Mouse (Mus musculus) midbrain, embryonic 12.5 days (tissue): ENCODE measurements at regions not wholly inside any gene's neighbourhood (a gene's known extent, or its start where the extent isn't known, plus 50 kb on each side); places are given as distances from the start of the nearest gene placed in this dataset.

ENCODE experiments used
- ATAC-seq: fragments of 200-750 bp; cut with Nextera tagmentation; 2 replicates; pipeline ENCODE4 v1.8.0; 2017; ENCODE audit warnings: low read depth, moderate TSS enrichment, moderate library complexity; ENCODE audit not compliant: low FRiP score
- H3K27ac ChIP-seq: fragments of 300-500 bp; sonication (generic); replicated peaks from 2 replicates; pipeline ENCODE4 v1.5.1; 2016; ENCODE audit warnings: mild to moderate bottlenecking
- H3K27me3 ChIP-seq: fragments of 300-500 bp; sonication (generic); 2 replicates; pipeline ENCODE4 v1.6.1; 2016; ENCODE audit warnings: mild to moderate bottlenecking
- H3K36me3 ChIP-seq: fragments of 300-500 bp; sonication (generic); 2 replicates; pipeline ENCODE4 v1.6.1; 2016
- H3K4me1 ChIP-seq: fragments of 300-500 bp; sonication (generic); 2 replicates; pipeline ENCODE4 v1.6.1; 2016
- H3K4me2 ChIP-seq: fragments of 300-500 bp; sonication (generic); replicated peaks from 2 replicates; pipeline ENCODE4 v1.6.1; 2016; ENCODE audit warnings: mild to moderate bottlenecking, moderate library complexity
- H3K4me3 ChIP-seq: fragments of 300-500 bp; sonication (generic); 2 replicates; pipeline ENCODE4 v1.5.1; 2016; ENCODE audit warnings: mild to moderate bottlenecking
- H3K9ac ChIP-seq: fragments of 300-500 bp; sonication (generic); replicated peaks from 2 replicates; pipeline ENCODE4 v1.6.1; 2016; ENCODE audit warnings: mild to moderate bottlenecking, moderate library complexity
- H3K9me3 ChIP-seq: fragments of 300-500 bp; sonication (generic); 2 replicates; pipeline ENCODE4 v1.6.1; 2016; ENCODE audit warnings: mild to moderate bottlenecking
- WGBS: fragments of 180-500 bp; shearing (Covaris S2); methylation state at CpG from one replicate; pipeline ENCODE4 v1.1.7; 2016; 5-methylcytosine and 5-hydroxymethylcytosine counted together

DNA sequence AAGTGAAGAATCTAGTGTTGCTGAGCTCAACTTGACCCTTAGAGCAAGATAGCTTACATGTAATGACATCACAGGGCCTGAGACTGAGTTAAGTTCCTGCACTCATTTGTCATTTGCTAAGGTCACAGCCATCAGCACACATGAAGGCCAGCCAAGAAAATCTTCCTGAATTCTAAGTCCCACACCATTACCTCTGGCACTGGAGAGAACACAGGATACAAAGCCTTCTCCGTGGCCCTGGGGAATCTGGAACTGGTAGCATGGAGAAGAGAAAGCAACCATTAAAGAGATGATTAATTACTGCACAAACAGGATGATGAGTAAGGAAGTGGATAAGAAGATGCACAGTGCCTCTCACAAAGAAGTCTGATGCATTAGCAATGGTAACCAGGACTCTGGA, 232.0 kb downstream of the Wdr72 start:
- Histone ChIP-seq H3K4me1 (no peaks in the 10 kb centered on the region), H3K9ac (no peak overlapping the region), H3K9me3 (no peaks in the 10 kb centered on the region), H3K4me3 (no peak overlapping the region), H3K27ac (no peak overlapping the region), H3K27me3 (no peaks in the 10 kb centered on the region), H3K36me3 (no peaks in the 10 kb centered on the region), H3K4me2 (no peak overlapping the region)
- no peak for ATAC-seq
- WGBS = 81% methylated on average over 1 of the region's 1 CpGs

DNA sequence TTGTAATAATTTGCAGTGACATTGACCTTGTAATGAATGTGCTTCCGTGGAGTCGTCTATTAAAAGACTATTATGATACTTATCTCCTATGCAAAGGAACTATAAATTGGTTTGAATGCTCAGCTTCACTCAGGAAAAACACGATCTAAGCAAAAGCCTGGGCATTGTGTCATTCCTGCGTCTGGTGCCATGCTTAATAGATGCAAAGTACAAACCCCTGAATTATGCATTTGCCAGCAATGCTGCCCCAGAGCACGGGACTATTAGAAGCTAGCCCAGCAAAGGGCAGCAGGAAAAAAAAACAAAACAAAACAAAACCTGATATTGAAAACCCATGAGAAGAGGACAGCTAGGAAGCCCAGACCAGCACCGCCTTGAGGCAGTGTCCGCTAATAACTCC, 234.9 kb downstream of the Wdr72 start:
- Histone ChIP-seq H3K4me2 (no peak overlapping the region), H3K27me3 (no peaks in the 10 kb centered on the region), H3K9ac (no peak overlapping the region), H3K27ac (no peak overlapping the region), H3K9me3 (no peaks in the 10 kb centered on the region), H3K4me1 (0 out of 2 replicates have a peak, but pooled peaks cover 4% of the 10 kb centered on the region), H3K4me3 (no peak overlapping the region), H3K36me3 (no peaks in the 10 kb centered on the region)
- WGBS = 61% methylated on average over 7 of the region's 7 CpGs
- no peak for ATAC-seq

DNA sequence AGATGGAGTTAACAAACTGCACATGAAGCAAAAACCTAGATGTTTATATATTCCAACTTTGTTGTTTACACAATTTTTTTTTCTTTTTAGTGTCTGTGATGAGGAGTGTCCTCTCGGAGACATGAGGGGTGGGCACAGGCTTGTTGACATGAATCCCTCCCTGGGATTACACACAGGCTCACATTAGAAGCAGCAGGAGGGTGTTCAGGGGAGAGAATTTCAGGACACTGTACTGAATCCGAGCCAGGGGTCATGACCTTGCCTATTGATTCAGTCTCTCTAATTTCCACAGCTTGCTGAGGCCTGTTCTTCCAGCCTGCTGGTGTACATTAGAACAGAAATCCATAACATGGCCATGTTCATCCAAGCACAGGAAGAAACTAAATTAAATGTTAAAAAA, 238.6 kb downstream of the Wdr72 start:
- 10% methylated on average over 2 of the region's 2 CpGs for WGBS
- 0 out of 2 replicates have a peak, but pooled peaks cover 4% of the 10 kb centered on the region for H3K4me1 ChIP-seq
- H3K36me3 ChIP-seq = no peaks in the 10 kb centered on the region
- H3K9ac ChIP-seq = no peak overlapping the region
- no peaks in the 10 kb centered on the region for H3K9me3 ChIP-seq
- no peak overlapping the region for H3K4me3 ChIP-seq
- H3K27me3 ChIP-seq = no peaks in the 10 kb centered on the region
- no peak overlapping the region for H3K27ac ChIP-seq
- no peak for ATAC-seq
- no peak overlapping the region for H3K4me2 ChIP-seq

DNA sequence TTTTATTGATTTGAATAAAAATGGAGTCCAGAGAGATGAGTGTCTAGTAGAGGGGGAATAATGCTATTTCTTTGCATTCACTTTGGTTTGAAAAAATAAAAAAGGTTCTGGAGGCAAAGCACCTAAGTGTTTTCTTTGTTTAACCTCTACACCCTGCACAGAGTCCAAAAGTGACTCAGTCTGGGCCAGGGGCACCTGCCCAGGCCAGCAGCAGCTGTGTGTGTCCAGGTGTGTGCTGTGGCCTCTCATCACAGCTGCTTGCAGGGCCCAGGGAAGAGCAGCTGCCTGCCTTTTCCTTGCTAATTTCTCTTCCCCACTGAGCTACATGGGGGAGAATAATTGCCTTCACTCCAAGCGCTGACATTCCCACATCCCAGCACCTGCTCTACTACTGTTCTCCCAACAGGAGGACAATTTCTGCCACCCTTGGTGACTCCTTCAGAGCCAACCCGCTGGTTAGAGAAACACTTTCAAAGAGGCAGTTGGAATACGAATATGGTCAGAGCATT, 255.8 kb downstream of the Wdr72 start:
- Histone ChIP-seq H3K36me3 (no peaks in the 10 kb centered on the region), H3K4me1 (no peaks in the 10 kb centered on the region), H3K9ac (no peak overlapping the region), H3K27ac (no peak overlapping the region), H3K9me3 (no peaks in the 10 kb centered on the region), H3K4me2 (no peak overlapping the region), H3K27me3 (no peaks in the 10 kb centered on the region), H3K4me3 (no peak overlapping the region)
- no peak for ATAC-seq
- WGBS = 25% methylated on average over 3 of the region's 3 CpGs

DNA sequence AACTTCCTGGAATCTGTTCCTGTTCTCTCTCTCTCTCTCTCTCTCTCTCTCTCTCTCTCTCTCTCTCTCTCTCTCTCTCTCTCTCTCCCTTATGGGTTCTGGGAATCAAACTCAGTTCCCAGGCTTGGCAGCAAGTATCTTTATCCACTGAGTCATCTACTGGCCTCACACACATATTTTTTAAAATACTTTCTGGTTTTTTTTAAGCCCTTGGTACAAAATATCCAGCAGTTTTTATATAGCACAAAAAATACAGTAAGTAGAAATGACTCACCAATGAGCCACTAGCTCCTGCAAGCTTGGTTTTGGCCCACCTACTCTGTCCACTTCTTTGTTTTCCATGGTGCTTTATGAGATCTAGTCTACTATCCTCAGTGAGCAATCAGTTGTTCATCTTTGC, 266.0 kb downstream of the Wdr72 start:
- no peak overlapping the region for H3K9ac ChIP-seq
- no peak overlapping the region for H3K27ac ChIP-seq
- no peak overlapping the region for H3K4me3 ChIP-seq
- no peaks in the 10 kb centered on the region for H3K9me3 ChIP-seq
- H3K4me2 ChIP-seq = no peak overlapping the region
- no peaks in the 10 kb centered on the region for H3K27me3 ChIP-seq
- H3K36me3 ChIP-seq = no peaks in the 10 kb centered on the region
- no peak for ATAC-seq
- no peaks in the 10 kb centered on the region for H3K4me1 ChIP-seq

DNA sequence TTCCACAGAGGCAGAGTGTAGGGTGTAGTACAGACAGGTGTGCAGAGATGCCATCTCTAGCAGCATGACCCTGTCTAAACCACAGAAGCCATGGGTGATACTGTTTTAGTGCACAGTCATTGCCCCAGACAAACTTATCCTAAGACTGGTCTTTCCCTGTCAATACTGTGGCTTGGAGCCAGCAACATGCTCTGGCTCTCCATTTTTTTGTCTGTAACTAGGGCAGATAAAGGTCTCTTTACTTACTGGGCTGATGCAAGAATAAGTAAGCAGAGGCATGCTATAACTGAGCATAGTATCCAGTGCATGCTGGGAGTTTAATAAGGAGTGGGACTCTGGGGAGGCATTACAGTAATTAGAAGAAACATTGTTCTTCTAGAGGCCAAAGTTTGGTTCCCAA, 267.0 kb downstream of the Wdr72 start:
- Histone ChIP-seq H3K27me3 (no peaks in the 10 kb centered on the region), H3K9ac (no peak overlapping the region), H3K4me3 (no peak overlapping the region), H3K4me1 (no peaks in the 10 kb centered on the region), H3K27ac (no peak overlapping the region), H3K4me2 (no peak overlapping the region), H3K9me3 (no peaks in the 10 kb centered on the region), H3K36me3 (no peaks in the 10 kb centered on the region)
- ATAC-seq = no peak

DNA sequence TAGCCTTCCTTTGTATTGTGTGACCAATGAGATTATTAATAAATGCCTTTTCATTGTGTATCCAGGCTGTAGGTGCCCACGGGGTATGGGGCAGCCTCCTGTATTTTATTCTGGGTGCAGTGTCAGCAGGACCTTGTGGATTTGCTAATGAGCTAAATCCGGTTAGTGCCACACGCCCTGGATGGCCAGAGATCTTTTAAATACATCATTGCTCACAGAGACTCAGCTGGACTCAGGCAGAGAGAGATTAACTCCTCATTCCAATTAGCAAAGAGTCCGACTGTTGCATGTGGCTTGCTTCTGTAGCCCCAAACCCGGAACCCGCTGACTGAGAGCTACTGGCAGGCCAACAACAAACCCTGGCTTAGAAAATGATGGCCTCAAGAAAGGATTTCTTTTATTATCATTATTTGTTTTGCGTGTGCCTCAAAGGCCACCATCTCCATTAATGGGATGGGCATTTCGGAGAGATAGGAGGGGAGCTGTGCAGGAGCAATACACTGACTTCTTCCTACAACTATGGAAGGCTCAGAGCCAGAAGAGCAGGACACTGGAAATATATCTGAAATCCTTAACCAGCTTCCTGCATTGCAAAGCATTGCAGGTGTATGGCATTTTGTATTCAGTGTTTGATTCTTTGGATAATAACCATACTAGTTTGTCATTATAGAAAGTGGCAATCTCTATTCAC, 274.2 kb downstream of the Wdr72 start:
- ATAC-seq = peak; percentile 91
- Histone ChIP-seq H3K4me2 (no peak overlapping the region), H3K9ac (no peak overlapping the region), H3K4me3 (no peak overlapping the region), H3K27me3 (no peaks in the 10 kb centered on the region), H3K4me1 (0 out of 2 replicates have a peak, but pooled peaks cover 7% of the 10 kb centered on the region), H3K9me3 (no peaks in the 10 kb centered on the region), H3K36me3 (no peaks in the 10 kb centered on the region), H3K27ac (peak overlapping the region; percentile 52; the same call in 1 of the 2 replicates)
- WGBS = 25% methylated on average over 8 of the region's 8 CpGs

DNA sequence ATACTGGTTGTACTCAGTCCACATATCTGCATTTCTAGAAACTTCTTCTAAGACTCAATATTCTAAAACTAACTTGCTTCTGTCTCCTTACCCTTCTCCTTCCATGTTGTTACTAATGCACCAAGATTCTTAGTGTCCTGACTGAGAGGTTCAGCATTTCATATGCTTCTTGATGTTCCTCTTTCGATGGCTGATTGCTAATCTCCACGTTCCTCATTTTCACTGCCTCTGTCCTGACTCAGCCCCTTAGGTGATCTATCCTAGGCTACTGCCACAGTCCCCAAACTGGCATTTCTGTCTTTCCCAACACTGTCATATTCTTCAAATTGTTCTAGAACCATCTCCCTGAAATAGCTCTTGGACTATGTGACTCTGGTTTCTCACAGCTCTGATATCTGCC, 315.4 kb downstream of the Wdr72 start:
- Histone ChIP-seq H3K4me1 (no peaks in the 10 kb centered on the region), H3K9me3 (no peaks in the 10 kb centered on the region), H3K27ac (no peak overlapping the region), H3K27me3 (no peaks in the 10 kb centered on the region), H3K36me3 (no peaks in the 10 kb centered on the region), H3K4me2 (no peak overlapping the region), H3K4me3 (no peak overlapping the region), H3K9ac (no peak overlapping the region)
- 92% methylated on average over 2 of the region's 2 CpGs for WGBS
- ATAC-seq = no peak

DNA sequence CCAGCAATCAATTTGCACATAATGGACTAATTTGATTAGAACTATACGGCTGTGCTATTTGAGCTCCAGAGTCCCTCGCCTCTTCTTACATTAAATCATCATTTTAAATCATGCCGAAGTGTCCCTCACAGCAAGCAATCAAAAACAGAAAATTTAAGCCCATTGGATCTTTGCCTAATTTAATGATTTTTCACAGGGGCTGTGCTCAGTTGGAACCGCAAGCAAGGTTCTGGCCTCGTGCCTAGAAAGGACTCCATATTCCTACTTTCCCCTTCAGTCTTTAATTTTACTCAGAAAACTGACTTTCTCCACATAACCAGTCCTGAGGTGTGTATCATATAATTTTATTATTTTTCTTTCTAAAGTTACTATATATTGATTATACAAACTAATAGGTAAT, 339.8 kb downstream of the Wdr72 start:
- Histone ChIP-seq H3K9ac (no peak overlapping the region), H3K4me2 (no peak overlapping the region), H3K27ac (no peak overlapping the region), H3K36me3 (no peaks in the 10 kb centered on the region), H3K4me1 (no peaks in the 10 kb centered on the region), H3K4me3 (no peak overlapping the region), H3K9me3 (no peaks in the 10 kb centered on the region), H3K27me3 (no peaks in the 10 kb centered on the region)
- no peak for ATAC-seq
- WGBS = 86% methylated on average over 5 of the region's 5 CpGs

DNA sequence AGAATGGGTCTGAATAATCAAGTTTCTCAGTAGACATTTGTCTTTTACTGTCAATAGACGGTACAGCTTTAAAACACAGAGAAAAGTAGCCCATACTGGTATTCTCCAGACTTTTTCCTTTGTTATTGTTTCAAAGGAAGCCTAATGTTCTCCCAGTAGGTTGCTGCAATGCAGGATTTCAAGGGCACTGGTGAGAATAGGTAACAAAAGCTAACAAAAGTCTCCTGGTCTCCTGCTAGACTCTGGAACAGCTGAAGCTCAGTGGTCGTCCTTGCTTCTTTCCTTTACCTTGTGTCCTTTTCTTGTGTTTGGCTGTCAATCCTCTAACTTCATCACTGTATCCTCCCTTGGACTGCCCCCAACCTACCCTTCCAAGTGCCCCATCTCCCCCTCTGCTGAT, 350.9 kb downstream of the Wdr72 start:
- Histone ChIP-seq H3K9ac (no peak overlapping the region), H3K9me3 (no peaks in the 10 kb centered on the region), H3K27me3 (no peaks in the 10 kb centered on the region), H3K4me1 (no peaks in the 10 kb centered on the region), H3K4me3 (no peak overlapping the region), H3K4me2 (no peak overlapping the region), H3K27ac (no peak overlapping the region), H3K36me3 (no peaks in the 10 kb centered on the region)
- 34% methylated on average over 2 of the region's 2 CpGs for WGBS
- no peak for ATAC-seq

DNA sequence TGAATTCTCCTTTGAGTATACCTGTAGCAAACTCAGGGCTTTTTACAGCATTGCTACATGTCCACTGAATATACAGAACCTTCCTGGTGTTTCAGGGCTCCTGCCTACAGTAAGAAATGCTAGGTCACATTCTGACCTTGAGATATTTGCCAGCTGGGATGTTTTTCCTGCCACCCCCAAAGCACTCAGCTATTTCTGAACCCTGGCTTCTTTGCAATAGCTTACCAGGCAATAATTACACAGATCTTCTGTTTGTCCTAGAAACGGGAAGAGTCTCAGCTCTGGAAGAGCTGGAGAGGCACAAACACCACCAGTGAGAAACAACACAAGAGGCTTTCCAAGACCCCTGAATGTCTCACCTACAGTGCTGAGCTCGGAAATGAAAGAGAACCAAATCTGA, 366.7 kb downstream of the Wdr72 start:
- H3K4me3 ChIP-seq = no peak overlapping the region
- 64% methylated on average over 2 of the region's 2 CpGs for WGBS
- no peaks in the 10 kb centered on the region for H3K27me3 ChIP-seq
- H3K9me3 ChIP-seq = no peaks in the 10 kb centered on the region
- no peak overlapping the region for H3K4me2 ChIP-seq
- no peaks in the 10 kb centered on the region for H3K4me1 ChIP-seq
- no peak for ATAC-seq
- H3K36me3 ChIP-seq = no peaks in the 10 kb centered on the region
- H3K27ac ChIP-seq = no peak overlapping the region
- no peak overlapping the region for H3K9ac ChIP-seq

DNA sequence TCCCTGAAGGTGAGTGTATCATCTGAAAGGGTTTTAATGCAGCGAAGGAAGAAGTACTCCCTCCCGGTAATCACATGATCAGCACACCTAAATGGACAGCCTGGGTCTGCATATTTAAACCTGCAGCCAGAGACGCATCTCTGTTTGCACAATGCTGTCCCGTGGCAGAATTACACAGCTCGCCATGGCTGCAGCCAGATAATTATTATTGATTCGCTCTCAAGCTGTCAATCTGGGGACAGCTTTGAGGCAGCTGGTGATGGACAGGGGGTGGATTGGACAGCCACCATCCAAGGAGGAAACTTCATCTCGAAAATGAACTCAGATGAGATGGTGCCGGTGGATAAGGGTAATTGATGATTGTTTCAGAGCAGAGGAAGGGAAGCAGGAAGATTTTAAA, 369.1 kb downstream of the Wdr72 start:
- no peaks in the 10 kb centered on the region for H3K36me3 ChIP-seq
- H3K9ac ChIP-seq = no peak overlapping the region
- WGBS = 70% methylated on average over 8 of the region's 8 CpGs
- H3K4me3 ChIP-seq = no peak overlapping the region
- peak overlapping the region; percentile 42 for H3K27ac ChIP-seq
- no peaks in the 10 kb centered on the region for H3K9me3 ChIP-seq
- 0 out of 2 replicates have a peak, but pooled peaks have one; percentile 41 for ATAC-seq
- no peak overlapping the region for H3K4me2 ChIP-seq
- no peaks in the 10 kb centered on the region for H3K4me1 ChIP-seq
- no peaks in the 10 kb centered on the region for H3K27me3 ChIP-seq

DNA sequence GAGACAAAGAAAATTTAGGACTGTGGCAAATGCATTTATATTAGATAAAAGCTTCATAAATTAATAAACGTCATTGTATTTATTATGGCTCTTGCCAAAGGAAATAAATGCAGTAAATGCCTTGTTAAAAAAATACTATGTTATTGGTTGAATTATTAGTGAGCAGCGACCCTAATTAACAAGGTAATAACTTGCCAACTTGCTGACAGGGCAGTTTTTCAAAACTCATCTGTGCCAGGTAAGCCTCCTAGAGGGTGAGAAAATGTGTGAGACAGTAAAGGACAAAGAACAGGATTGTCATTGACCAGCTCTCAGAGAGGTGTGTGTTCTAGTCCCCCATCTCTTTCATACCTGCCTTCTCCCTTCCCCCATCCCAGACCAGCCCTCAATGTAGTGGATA, 347.8 kb upstream of the Onecut1 start:
- WGBS = 83% methylated on average over 2 of the region's 2 CpGs
- no peak overlapping the region for H3K9ac ChIP-seq
- no peak for ATAC-seq

More for the DNA sequence above, 347.8 kb upstream of the Onecut1 start:
- H3K9me3 ChIP-seq = no peaks in the 10 kb centered on the region
- no peaks in the 10 kb centered on the region for H3K36me3 ChIP-seq
- no peak overlapping the region for H3K4me2 ChIP-seq
- no peaks in the 10 kb centered on the region for H3K4me1 ChIP-seq
- no peak overlapping the region for H3K27ac ChIP-seq
- H3K27me3 ChIP-seq = no peaks in the 10 kb centered on the region
- no peak overlapping the region for H3K4me3 ChIP-seq
